Mouse (Mus musculus): ENCODE results near the gene Bdkrb2. TPM values are rescaled to one million over a fixed set of nuclear protein-coding genes. Genes with fewer than 3 reads are reported as not detected.

Bdkrb2 gene
- polyA plus RNA-seq, 1 experiment: 0.09 TPM

DNA sequence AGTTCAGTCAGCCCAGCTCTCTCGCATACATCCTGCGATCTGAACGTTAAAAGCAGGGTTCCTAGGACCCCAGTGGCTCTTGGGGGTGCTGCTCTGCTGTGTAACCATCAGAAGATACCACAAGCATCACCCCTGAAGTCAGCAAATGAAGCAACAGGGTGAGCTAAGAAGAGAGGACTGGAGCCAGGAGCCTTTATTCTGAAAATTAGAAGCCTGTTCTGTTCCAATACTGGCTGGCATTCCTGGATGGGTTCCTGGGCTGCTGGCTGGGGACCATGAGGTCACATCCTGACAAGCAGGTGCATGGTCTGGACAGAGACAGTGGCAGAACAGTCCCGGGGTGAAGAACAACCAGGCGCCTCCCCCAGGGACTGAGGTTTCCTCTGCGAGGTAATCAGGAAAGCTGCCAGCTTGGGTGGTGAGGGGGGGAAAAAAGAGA, 11.5 kb upstream of the Bdkrb2 start:
- no peak for TF ChIP-seq CTCF (IDR thresholded peaks at IDR 0.05; ENCODE audit: extremely low read depth, insufficient read depth, insufficient read length, insufficient replicate concordance)
- no peak for TF ChIP-seq POLR2A (IDR thresholded peaks at IDR 0.05; ENCODE audit: low read depth, low read length)
- H3K4me3 ChIP-seq (ENCODE audit: extremely low read depth, insufficient read depth, insufficient read length): no peak overlapping the region
- DNase-seq (ENCODE audit: low read depth in 1 of 2, low spot score in 2 of 2): no peak

DNA sequence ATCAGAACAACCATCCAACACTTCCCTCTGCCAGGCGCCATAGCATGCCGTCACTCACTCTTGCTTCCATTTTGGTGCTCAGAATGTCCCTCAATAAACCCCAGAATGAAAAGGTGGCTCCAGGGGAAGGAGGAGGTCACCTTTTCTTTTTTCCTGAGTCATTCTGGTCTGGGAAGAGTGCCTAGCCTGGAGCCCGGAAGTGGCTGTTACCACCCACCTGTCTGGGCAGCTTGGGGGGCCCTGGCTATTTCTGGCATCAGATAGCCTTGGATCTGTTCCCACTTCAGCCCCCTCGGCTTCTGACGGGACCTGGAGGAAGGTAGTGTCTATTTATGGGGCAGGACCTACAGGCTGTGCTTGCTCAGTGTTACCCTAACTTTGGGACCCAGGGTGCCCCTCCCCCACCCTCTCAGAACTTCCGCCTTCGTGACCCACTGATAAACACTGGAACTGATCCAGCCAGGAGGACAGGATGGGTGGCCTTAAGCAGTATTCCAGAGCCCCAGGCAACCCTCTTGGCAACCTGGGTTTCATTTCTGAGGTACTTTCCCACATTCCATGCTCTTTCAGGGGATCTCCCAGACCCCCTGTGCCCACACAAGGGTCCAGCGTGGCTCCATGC, 8.8 kb upstream of the Bdkrb2 start:
- 60% methylated on average over 8 of the region's 8 CpGs for WGBS

More for the DNA sequence above, 11.5 kb upstream of the Bdkrb2 start:
- Histone ChIP-seq H3K27me3 (ENCODE audit: control insufficient read depth, insufficient read depth, low read length) (no peaks in the 10 kb centered on the region), H3K36me3 (ENCODE audit: control insufficient read depth, insufficient read depth, low read length) (no peaks in the 10 kb centered on the region), H3K4me1 (ENCODE audit: control insufficient read depth, insufficient read depth, insufficient read length) (no peaks in the 10 kb centered on the region), H3K27ac (ENCODE audit: insufficient read depth, low read length) (no peak overlapping the region)
- 36% methylated on average over 6 of the region's 6 CpGs for WGBS

DNA sequence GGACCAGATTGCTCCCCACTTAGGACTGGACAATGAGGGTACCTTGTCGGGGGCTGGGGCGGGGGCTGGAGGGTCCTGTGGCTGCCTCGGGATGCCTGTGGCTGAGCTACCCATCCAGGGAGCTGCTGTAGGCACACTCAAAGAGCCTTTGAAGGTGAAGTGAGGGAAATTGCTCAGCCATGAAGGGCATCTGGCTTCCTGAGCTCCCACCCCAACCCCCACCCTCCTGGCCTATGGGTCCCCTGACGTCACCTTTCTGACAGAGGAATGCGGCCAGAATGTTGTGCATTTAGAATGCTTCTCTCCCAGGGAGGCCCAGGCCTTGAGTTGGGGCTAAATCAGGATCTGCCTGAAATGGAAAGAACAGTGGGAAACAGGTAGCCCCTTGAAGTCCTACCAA, 7.9 kb upstream of the Bdkrb2 start:
- DNase-seq (ENCODE audit: low read depth in 1 of 2, low spot score in 2 of 2): no peak
- Histone ChIP-seq H3K27me3 (ENCODE audit: control insufficient read depth, insufficient read depth, low read length) (no peaks in the 10 kb centered on the region), H3K4me1 (ENCODE audit: control insufficient read depth, insufficient read depth, insufficient read length) (no peaks in the 10 kb centered on the region), H3K36me3 (ENCODE audit: control insufficient read depth, insufficient read depth, low read length) (no peaks in the 10 kb centered on the region), H3K27ac (ENCODE audit: insufficient read depth, low read length) (no peak overlapping the region), H3K4me3 (ENCODE audit: extremely low read depth, insufficient read depth, insufficient read length) (no peak overlapping the region)
- TF ChIP-seq CTCF (IDR thresholded peaks at IDR 0.05; ENCODE audit: extremely low read depth, insufficient read depth, insufficient read length, insufficient replicate concordance): no peak
- no peak for TF ChIP-seq POLR2A (IDR thresholded peaks at IDR 0.05; ENCODE audit: low read depth, low read length)
- 75% methylated on average over 5 of the region's 5 CpGs for WGBS

More for the DNA sequence above, 8.8 kb upstream of the Bdkrb2 start:
- Histone ChIP-seq H3K36me3 (ENCODE audit: control insufficient read depth, insufficient read depth, low read length) (no peaks in the 10 kb centered on the region), H3K27ac (ENCODE audit: insufficient read depth, low read length) (no peak overlapping the region), H3K4me1 (ENCODE audit: control insufficient read depth, insufficient read depth, insufficient read length) (no peaks in the 10 kb centered on the region), H3K4me3 (ENCODE audit: extremely low read depth, insufficient read depth, insufficient read length) (no peak overlapping the region), H3K27me3 (ENCODE audit: control insufficient read depth, insufficient read depth, low read length) (no peaks in the 10 kb centered on the region)
- TF ChIP-seq CTCF (IDR thresholded peaks at IDR 0.05; ENCODE audit: extremely low read depth, insufficient read depth, insufficient read length, insufficient replicate concordance): no peak
- no peak for TF ChIP-seq POLR2A (IDR thresholded peaks at IDR 0.05; ENCODE audit: low read depth, low read length)
- no peak for DNase-seq (ENCODE audit: low read depth in 1 of 2, low spot score in 2 of 2)

DNA sequence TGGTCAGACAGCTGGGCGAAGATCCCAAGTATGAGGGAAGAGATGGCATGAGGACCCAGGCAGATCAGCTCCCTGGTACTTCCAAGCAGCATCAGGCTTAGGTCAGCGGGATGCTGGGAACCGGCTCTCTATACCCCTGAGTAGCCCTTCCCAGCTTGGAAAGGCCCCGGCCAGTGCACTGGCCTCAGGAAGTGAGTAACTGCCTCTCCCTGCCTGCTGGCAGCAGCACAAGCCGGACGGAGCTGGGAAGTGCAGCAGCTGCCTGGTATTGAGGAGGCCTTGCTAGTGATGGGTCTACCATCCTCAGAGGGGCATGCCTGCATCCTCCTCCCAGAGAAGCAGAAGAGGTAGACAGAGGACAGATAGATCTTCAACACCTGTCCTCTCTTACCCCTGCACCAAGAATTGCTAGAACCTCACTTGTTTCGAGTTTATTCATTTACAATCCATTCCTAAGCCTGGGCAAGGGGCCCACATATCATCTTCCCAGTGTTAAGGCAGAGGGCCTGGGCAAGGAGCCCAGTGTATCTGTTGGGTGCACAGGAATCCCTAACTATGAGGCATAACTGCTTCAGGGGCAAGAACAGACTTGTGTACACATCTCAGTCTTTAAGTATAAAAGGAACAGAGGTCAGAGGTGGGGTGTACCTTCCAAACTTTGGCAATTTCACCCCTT, 5.6 kb upstream of the Bdkrb2 start:
- Histone ChIP-seq H3K4me1 (ENCODE audit: control insufficient read depth, insufficient read depth, insufficient read length) (no peaks in the 10 kb centered on the region), H3K36me3 (ENCODE audit: control insufficient read depth, insufficient read depth, low read length) (no peaks in the 10 kb centered on the region), H3K27ac (ENCODE audit: insufficient read depth, low read length) (no peak overlapping the region), H3K4me3 (ENCODE audit: extremely low read depth, insufficient read depth, insufficient read length) (no peak overlapping the region), H3K27me3 (ENCODE audit: control insufficient read depth, insufficient read depth, low read length) (no peaks in the 10 kb centered on the region)
- no peak for TF ChIP-seq CTCF (IDR thresholded peaks at IDR 0.05; ENCODE audit: extremely low read depth, insufficient read depth, insufficient read length, insufficient replicate concordance)
- no peak for TF ChIP-seq POLR2A (IDR thresholded peaks at IDR 0.05; ENCODE audit: low read depth, low read length)
- no peak for DNase-seq (ENCODE audit: low read depth in 1 of 2, low spot score in 2 of 2)
- 74% methylated on average over 7 of the region's 7 CpGs for WGBS

DNA sequence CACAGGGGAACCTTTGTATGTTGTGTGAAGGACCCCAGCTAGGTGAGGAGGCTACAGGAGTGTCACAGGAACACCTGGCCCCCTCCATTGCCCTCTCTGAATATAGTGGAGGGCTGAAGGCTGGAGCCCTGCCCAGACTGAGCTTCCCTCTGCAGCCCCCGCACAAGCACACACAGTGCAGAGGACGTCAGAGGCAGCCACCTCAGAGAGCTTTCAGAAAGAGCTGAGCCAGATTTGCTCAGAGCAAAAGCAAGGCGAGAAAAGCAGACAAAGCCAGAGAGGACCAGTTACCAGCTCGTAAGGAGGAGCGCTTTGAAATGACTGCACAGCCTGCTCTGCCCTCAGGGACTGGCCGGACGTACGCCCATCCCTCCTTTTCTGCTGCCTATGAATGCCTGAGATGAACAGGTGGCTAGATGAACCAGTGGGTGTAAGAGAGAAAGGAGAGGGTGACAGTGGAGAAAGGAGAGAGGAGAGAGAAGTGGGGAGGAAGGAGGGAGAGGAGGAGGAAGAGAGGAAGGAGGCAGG, 2.0 kb upstream of the Bdkrb2 start:
- no peak for DNase-seq (ENCODE audit: low read depth in 1 of 2, low spot score in 2 of 2)
- no peaks in the 10 kb centered on the region; the same call in none of the 2 replicates for H3K27me3 ChIP-seq (ENCODE audit: control insufficient read depth, insufficient read depth, low read length)
- H3K4me3 ChIP-seq (ENCODE audit: extremely low read depth, insufficient read depth, insufficient read length): no peak overlapping the region
- H3K36me3 ChIP-seq (ENCODE audit: control insufficient read depth, insufficient read depth, low read length): no peaks in the 10 kb centered on the region
- no peaks in the 10 kb centered on the region for H3K4me1 ChIP-seq (ENCODE audit: control insufficient read depth, insufficient read depth, insufficient read length)
- WGBS: 64% methylated on average over 8 of the region's 8 CpGs
- no peak overlapping the region for H3K27ac ChIP-seq (ENCODE audit: insufficient read depth, low read length)
- TF ChIP-seq CTCF (IDR thresholded peaks at IDR 0.05; ENCODE audit: extremely low read depth, insufficient read depth, insufficient read length, insufficient replicate concordance): no peak
- TF ChIP-seq POLR2A (IDR thresholded peaks at IDR 0.05; ENCODE audit: low read depth, low read length): no peak

DNA sequence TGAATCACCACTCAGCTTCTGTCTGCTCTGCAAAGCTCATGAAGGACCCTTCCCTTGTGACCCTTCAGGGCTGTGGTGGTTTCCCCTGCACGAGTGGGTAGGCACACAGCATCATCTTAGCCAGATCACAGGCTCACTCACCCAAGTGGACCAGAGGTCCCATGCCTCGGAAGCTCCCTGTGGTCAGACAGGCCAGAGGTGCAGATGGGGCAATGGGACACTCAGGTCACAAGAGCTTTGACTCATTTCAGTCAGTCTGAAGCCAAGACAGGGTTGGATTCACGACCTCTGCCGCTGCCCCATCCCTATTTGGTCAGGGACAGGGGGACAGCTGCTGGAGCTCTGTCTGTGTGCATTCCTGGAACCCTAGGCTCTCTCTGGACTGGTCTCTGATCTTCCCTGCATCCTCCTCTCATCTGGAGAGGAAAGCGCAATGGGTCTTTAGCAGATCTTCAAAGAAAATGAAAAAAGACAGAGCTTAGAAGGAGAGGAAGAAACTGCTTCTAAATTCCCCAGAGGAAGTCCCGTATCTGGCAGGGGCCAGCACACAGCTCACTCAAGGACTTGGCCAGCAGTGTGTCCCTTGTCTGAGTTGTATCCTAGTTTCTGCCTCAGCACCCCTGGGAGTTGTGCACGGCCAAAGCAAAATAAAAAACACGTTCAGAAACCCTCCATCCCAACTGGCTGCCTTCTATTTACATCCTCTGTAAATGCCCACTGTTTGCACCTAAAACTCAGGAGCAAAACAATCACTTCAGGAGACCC, 788 bp upstream of the Bdkrb2 start:
- Histone ChIP-seq H3K27ac (ENCODE audit: insufficient read depth, low read length) (no peak overlapping the region), H3K4me1 (ENCODE audit: control insufficient read depth, insufficient read depth, insufficient read length) (no peaks in the 10 kb centered on the region), H3K36me3 (ENCODE audit: control insufficient read depth, insufficient read depth, low read length) (no peaks in the 10 kb centered on the region), H3K4me3 (ENCODE audit: extremely low read depth, insufficient read depth, insufficient read length) (no peak overlapping the region), H3K27me3 (ENCODE audit: control insufficient read depth, insufficient read depth, low read length) (no peaks in the 10 kb centered on the region; the same call in none of the 2 replicates)
- DNase-seq (ENCODE audit: low read depth in 1 of 2, low spot score in 2 of 2): no peak
- TF ChIP-seq CTCF (IDR thresholded peaks at IDR 0.05; ENCODE audit: extremely low read depth, insufficient read depth, insufficient read length, insufficient replicate concordance) (no peak), POLR2A (IDR thresholded peaks at IDR 0.05; ENCODE audit: low read depth, low read length) (no peak)
- WGBS: 29% methylated on average over 8 of the region's 8 CpGs

Data from spleen, adult 2 months (tissue).